Mouse (Mus musculus) ES-Bruce4 (cell line): ENCODE measurements around the gene Myo19.

ENCODE experiments used
- CTCF ChIP-seq: IDR thresholded peaks from one replicate; pipeline ENCODE4 v1.8.1; 2011; ENCODE audit warnings: low read depth, low read length
- EP300 ChIP-seq: IDR thresholded peaks from 2 replicates; pipeline ENCODE4 v1.6.1; 2011; ENCODE audit warnings: low read depth, low read length; ENCODE audit not compliant: insufficient read depth
- POLR2A ChIP-seq: IDR thresholded peaks from one replicate; pipeline ENCODE4 v1.8.1; 2011; ENCODE audit warnings: low read length; ENCODE audit not compliant: insufficient read depth

DNA sequence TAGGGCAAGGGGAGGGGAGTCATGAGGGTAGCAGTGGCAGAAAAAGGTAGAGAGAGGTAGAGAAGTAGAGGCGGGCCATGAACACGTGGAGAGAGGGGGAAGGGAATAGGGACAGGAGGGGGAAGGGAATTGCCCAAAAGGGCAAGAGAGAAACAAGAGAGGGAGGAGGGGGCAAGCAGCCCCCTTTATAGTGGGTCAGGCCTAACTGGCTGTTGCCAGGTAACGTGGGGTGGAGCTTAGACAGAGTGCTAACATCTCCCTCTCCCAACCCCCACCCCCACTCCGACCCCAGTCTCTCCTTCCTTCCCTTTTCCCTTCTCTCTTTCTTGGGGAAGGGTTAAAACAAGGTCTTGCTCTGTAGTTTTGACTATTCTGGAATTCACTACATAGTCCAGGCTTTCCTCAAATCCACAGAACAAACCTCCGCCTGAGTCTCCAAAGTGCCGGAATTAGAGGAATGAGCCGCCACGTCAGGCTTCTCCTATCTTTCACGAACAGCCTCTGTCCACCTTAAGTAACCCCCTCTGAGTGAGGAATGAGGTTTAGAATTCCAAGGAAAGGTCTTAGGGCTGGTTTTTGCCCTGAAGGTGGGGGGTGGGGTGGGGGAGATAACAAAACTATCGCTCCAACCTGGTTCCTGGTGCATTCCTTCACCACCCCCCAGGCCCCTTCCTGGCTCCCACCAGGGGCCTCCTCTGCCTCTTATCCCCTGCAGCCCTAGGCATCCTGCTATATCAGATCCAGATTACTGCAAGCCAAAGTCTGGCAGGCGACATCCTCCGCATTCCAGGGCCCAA, 64.9 kb downstream of the Myo19 start:
- TF ChIP-seq POLR2A, result no peak
- no peak for TF ChIP-seq CTCF
- peak; percentile 79 for TF ChIP-seq EP300
